Mouse (Mus musculus): ENCODE measurements around the gene Oxsr1. TPM values are rescaled to one million over a fixed set of nuclear protein-coding genes. Genes with fewer than 3 reads are reported as not detected.
A peak's percentile ranks its signal among the peaks of the same experiment; 100 is the strongest.

Gene Oxsr1
- polyA plus RNA-seq, 1 experiment: 47.9 TPM

- H3K27ac ChIP-seq (ENCODE audit: insufficient read depth, low read length): peak within 1 kb of the TSS; percentile 71; the same call in 1 of the 2 replicates
- peak; percentile 59; the same call in 1 of the 2 replicates for TF ChIP-seq POLR2A (IDR thresholded peaks at IDR 0.05; ENCODE audit: borderline replicate concordance, insufficient read depth, low read length)
- TF ChIP-seq CTCF (IDR thresholded peaks at IDR 0.05; ENCODE audit: borderline replicate concordance, insufficient read depth, low read depth, low read length): no peak
- peaks cover 9% of the 10 kb centered on the region for H3K4me1 ChIP-seq (ENCODE audit: control insufficient read depth, insufficient read depth, low read length)
- DNase-seq: peak; percentile 88 to 92
- WGBS: under 1% methylated on average over 68 of the region's 68 CpGs
- peak within 1 kb of the TSS; percentile 73 for H3K4me3 ChIP-seq (replicated peaks; ENCODE audit: insufficient read depth, low read depth, low read length)
- no peaks in the 10 kb centered on the region for H3K27me3 ChIP-seq (ENCODE audit: control insufficient read depth, insufficient read depth, low read length)
Measured at GRCm38 (mm10) chr9:119340909-119341816, 18.9 kb upstream of the Oxsr1 start, which contains the start of gene Myd88. Gene Myd88 (minus strand): TSS chr9:119341411.

- Histone ChIP-seq H3K4me3 (replicated peaks; ENCODE audit: insufficient read depth, low read depth, low read length) (peak overlapping the region; percentile 73), H3K27ac (ENCODE audit: insufficient read depth, low read length) (no peak overlapping the region), H3K27me3 (ENCODE audit: control insufficient read depth, insufficient read depth, low read length) (no peaks in the 10 kb centered on the region), H3K4me1 (ENCODE audit: control insufficient read depth, insufficient read depth, low read length) (peaks cover 9% of the 10 kb centered on the region)
- no peak for DNase-seq
- TF ChIP-seq CTCF (IDR thresholded peaks at IDR 0.05; ENCODE audit: borderline replicate concordance, insufficient read depth, low read depth, low read length): no peak
- no peak for TF ChIP-seq POLR2A (IDR thresholded peaks at IDR 0.05; ENCODE audit: borderline replicate concordance, insufficient read depth, low read length)
- 7% methylated on average over 8 of the region's 8 CpGs for WGBS
Measured at GRCm38 (mm10) chr9:119340212-119340580, 18.0 kb upstream of the Oxsr1 start.

DNA sequence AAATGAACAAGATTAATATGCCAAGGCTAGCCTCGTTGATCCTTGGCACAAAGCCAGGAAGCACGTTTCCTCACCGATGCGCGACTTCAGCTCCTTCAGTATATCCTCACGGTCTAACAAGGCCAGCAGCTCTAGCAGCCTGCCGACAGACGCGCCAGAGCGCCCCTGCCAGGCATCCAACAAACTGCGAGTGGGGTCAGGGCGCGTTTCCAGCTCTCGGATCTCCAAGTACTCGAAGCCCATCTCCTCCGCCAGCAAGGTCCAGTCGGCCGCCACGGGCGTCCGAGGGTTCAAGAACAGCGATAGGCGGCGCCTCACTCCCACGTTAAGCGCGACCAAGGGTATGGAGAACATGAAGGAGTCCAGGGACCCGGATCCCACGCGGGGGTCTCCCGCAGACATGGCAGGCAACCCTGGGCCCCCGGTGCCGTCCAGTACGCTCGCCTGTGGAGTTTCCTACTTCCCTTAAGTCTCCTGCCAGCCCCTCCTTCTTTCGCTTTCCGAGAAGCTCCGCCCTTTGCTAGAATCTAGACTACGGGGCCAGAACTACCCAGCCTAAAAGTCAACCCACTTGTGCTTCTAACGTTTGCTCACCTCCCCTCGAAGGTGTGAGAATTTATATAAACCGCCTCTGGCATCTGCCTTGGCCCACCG is 17.5 kb upstream of the Oxsr1 start, which contains the start of gene Acaa1a:
Gene Acaa1a, plus strand, starts transcription at position 119 of the 654 bp plus-strand sequence.
- Histone ChIP-seq H3K27ac (ENCODE audit: insufficient read depth, low read length) (peak within 1 kb of the TSS; percentile 45; the same call in 1 of the 2 replicates), H3K27me3 (ENCODE audit: control insufficient read depth, insufficient read depth, low read length) (no peaks in the 10 kb centered on the region), H3K4me1 (ENCODE audit: control insufficient read depth, insufficient read depth, low read length) (peaks cover 10% of the 10 kb centered on the region), H3K4me3 (replicated peaks; ENCODE audit: insufficient read depth, low read depth, low read length) (peak within 1 kb of the TSS; percentile 73)
- 2% methylated on average over 43 of the region's 43 CpGs for WGBS
- TF ChIP-seq POLR2A (IDR thresholded peaks at IDR 0.05; ENCODE audit: borderline replicate concordance, insufficient read depth, low read length) (no peak), CTCF (IDR thresholded peaks at IDR 0.05; ENCODE audit: borderline replicate concordance, insufficient read depth, low read depth, low read length) (no peak)
- peak; percentile 60 to 62 for DNase-seq

DNA sequence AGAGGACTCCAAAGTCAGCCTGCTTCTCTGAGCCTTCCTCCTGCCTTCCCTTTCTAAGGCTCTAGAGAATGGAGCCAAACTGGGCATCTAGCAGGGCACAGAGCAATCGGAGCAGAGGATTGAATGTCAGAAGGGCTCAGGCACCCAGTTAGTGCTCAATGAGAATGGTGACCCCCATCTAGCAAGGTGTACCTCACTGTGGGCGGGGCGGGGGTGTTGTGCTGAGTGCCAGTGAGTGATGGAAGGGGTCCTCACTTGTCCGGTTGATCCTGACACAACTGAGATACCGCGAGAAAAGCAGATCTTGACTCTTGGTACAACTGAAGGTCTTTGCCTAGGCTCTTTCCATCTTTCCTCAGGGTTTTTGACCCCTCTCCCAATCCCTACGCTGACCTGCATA is 16.9 kb upstream of the Oxsr1 start:
- peaks cover 16% of the 10 kb centered on the region for H3K4me1 ChIP-seq (ENCODE audit: control insufficient read depth, insufficient read depth, low read length)
- no peak for TF ChIP-seq CTCF (IDR thresholded peaks at IDR 0.05; ENCODE audit: borderline replicate concordance, insufficient read depth, low read depth, low read length)
- TF ChIP-seq POLR2A (IDR thresholded peaks at IDR 0.05; ENCODE audit: borderline replicate concordance, insufficient read depth, low read length): no peak
- DNase-seq: no peak
- no peak overlapping the region for H3K4me3 ChIP-seq (replicated peaks; ENCODE audit: insufficient read depth, low read depth, low read length)
- no peaks in the 10 kb centered on the region for H3K27me3 ChIP-seq (ENCODE audit: control insufficient read depth, insufficient read depth, low read length)
- no peak overlapping the region for H3K27ac ChIP-seq (ENCODE audit: insufficient read depth, low read length)
- 65% methylated on average over 7 of the region's 7 CpGs for WGBS

GRCm38 (mm10) chr9:119338350-119338749 is 16.1 kb upstream of the Oxsr1 start:
- WGBS: 92% methylated on average over 3 of the region's 3 CpGs
- no peak for DNase-seq
- Histone ChIP-seq H3K27me3 (ENCODE audit: control insufficient read depth, insufficient read depth, low read length) (no peaks in the 10 kb centered on the region), H3K27ac (ENCODE audit: insufficient read depth, low read length) (no peak overlapping the region), H3K4me3 (replicated peaks; ENCODE audit: insufficient read depth, low read depth, low read length) (no peak overlapping the region), H3K4me1 (ENCODE audit: control insufficient read depth, insufficient read depth, low read length) (peaks cover 17% of the 10 kb centered on the region)
- TF ChIP-seq CTCF (IDR thresholded peaks at IDR 0.05; ENCODE audit: borderline replicate concordance, insufficient read depth, low read depth, low read length) (no peak), POLR2A (IDR thresholded peaks at IDR 0.05; ENCODE audit: borderline replicate concordance, insufficient read depth, low read length) (no peak)

DNA sequence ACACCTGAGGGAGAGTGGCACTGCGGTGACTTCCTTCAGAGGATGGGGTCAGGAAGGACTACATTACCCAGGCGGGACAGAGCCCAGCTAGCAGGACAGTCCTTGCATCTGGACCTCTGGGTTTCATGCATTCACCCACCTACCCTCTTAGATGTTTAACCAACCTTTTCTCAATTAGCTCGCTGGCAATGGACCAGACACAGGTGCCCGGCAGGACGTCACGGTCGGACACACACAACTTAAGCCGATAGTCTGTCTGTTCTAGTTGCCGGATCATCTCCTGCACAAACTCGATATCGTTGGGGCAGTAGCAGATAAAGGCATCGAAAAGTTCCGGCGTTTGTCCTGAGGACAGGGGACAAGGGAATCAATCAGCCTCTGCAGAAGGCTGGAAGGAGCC is 15.6 kb upstream of the Oxsr1 start:
- 90% methylated on average over 14 of the region's 14 CpGs for WGBS
- TF ChIP-seq POLR2A (IDR thresholded peaks at IDR 0.05; ENCODE audit: borderline replicate concordance, insufficient read depth, low read length) (no peak), CTCF (IDR thresholded peaks at IDR 0.05; ENCODE audit: borderline replicate concordance, insufficient read depth, low read depth, low read length) (no peak)

DNA sequence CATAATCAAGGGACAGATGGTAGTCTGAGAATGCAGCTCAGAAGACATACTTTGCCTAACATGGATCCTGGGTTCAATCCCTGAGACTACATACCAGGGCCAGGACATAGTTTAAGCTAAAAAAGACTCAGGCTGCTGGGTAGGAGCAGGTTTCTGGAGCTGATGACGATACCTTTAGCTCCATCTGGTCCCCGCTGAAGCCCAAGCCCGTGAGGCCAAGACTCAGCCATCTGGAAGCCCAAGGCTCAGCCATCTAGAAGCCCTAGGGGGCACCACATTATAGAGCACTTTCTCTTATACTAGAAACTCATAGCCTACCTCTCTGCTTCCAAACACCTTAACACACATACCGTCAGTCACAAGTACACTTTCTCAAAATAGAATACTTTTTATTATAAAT is 13.3 kb upstream of the Oxsr1 start:
- TF ChIP-seq CTCF (IDR thresholded peaks at IDR 0.05; ENCODE audit: borderline replicate concordance, insufficient read depth, low read depth, low read length): no peak
- no peak for TF ChIP-seq POLR2A (IDR thresholded peaks at IDR 0.05; ENCODE audit: borderline replicate concordance, insufficient read depth, low read length)
- DNase-seq: peak; percentile 52 to 70
- 17% methylated on average over 4 of the region's 4 CpGs for WGBS

More for the DNA sequence above, 15.6 kb upstream of the Oxsr1 start:
- no peak for DNase-seq
- no peak overlapping the region for H3K27ac ChIP-seq (ENCODE audit: insufficient read depth, low read length)
- H3K27me3 ChIP-seq (ENCODE audit: control insufficient read depth, insufficient read depth, low read length): no peaks in the 10 kb centered on the region
- no peak overlapping the region for H3K4me3 ChIP-seq (replicated peaks; ENCODE audit: insufficient read depth, low read depth, low read length)
- peaks cover 15% of the 10 kb centered on the region for H3K4me1 ChIP-seq (ENCODE audit: control insufficient read depth, insufficient read depth, low read length)

More for the DNA sequence above, 13.3 kb upstream of the Oxsr1 start:
- H3K4me1 ChIP-seq (ENCODE audit: control insufficient read depth, insufficient read depth, low read length): peaks cover 8% of the 10 kb centered on the region
- no peak overlapping the region for H3K4me3 ChIP-seq (replicated peaks; ENCODE audit: insufficient read depth, low read depth, low read length)
- peak overlapping the region; percentile 55; the same call in 1 of the 2 replicates for H3K27ac ChIP-seq (ENCODE audit: insufficient read depth, low read length)
- H3K27me3 ChIP-seq (ENCODE audit: control insufficient read depth, insufficient read depth, low read length): no peaks in the 10 kb centered on the region

Data from cerebellum, adult 2 months (tissue).